Mouse (Mus musculus): ENCODE measurements around the gene Scyl1.

The Scyl1 gene

DNA sequence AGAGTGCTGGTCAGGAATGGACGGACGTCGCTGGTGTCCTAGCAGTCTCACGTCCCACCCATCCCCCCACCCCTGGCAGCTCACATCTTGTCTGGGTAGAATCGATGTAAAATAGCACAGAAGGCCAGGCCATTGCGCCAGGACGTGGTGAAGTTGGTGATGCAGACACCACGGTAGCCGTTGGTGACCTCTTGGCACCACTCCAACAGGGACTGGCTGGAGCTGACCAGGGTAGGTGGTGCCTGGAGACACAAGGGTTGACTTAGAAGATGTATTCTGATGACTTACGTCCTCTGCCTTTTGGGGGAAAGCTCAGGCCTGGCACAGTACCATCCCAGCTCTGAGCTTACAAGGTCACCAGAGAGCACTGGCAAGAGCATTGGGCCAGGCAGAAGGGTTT lies 54.3 kb downstream of the Scyl1 start:
- DNase-seq (ENCODE audit: low read depth, low spot score), result no peak

DNA sequence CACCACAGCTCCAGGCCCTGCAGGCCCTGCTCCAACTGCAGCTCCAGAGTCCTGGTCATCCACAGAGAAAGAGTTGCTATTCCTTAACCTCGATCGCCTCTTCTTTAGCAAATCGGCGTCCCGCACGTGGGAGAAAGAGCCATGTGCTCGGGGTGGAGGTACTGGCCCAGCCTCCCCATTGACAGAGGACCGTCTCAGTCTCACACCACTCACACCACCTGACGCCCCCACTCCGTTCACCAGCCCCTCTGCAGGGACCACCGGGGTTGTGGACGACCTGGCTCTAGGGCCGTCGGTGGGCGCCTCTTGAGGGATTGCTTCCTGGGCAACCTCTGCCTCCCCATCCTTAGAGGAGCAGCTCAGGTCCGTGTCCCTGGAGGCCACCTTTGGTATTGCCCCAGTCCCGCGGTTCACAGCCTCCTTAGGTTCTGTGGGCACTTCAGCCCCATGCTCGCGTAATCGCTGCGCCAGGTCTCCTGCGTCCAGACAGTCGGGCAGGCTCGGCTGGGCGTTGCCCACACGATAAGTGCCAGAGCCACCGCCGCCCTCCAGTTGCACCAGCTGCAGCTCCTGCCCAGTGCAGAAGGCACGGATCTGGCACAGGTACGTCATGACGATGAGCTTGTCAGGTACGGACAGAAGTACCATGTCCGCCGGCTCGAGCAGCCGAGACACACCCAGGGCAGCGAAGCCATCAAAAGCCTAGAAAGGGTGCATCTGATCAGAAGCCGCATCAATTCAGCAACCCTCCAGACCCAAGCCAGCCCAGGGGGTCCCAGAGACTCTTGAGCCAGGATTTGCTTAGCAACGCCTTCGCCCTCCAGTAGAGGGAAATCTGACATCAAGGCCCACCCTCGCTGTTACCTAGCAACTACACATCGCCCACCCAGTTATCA lies 55.2 kb downstream of the Scyl1 start:
- DNase-seq (ENCODE audit: low read depth, low spot score), result no peak

- DNase-seq (ENCODE audit: low read depth, low spot score), result peak; percentile 44
Observed at GRCm38 (mm10) chr19:5713730-5714129, 57.5 kb downstream of the Scyl1 start.

DNA sequence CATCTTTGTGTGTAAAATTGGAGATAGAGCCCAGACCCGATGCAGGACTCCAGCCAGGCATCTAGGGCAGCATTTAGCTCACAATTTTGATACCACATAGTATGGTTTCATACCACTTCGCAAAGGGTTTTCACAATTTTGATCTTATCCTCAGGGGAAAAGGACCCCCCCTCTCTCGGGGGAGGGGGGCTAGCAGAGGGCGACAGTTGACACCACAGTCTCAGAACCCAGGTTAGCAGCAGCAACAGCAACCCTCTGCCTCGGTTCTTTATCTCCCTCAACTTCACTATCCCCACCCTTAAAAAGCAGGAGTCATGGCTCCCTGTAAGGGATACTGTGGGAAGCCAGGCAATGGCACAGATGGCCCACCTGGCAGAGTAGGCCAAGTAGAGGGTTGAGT lies 58.0 kb downstream of the Scyl1 start:
- no peak for DNase-seq (ENCODE audit: low read depth, low spot score)

GRCm38 (mm10) chr19:5711907-5712460 lies 59.2 kb downstream of the Scyl1 start:
- peak; percentile 44 for DNase-seq (ENCODE audit: low read depth, low spot score)

- peak; percentile 65 for DNase-seq (ENCODE audit: low read depth, low spot score)
Observed at GRCm38 (mm10) chr19:5711218-5711617, 60.0 kb downstream of the Scyl1 start.

- no peak for DNase-seq (ENCODE audit: low read depth, low spot score)
Observed at GRCm38 (mm10) chr19:5710581-5710980, 60.6 kb downstream of the Scyl1 start.

- DNase-seq (ENCODE audit: low read depth, low spot score), result no peak
Observed at GRCm38 (mm10) chr19:5710068-5710467, 61.2 kb downstream of the Scyl1 start.
